Mouse (Mus musculus): Measurements from ENCODE around the gene Fam117b. TPM values are rescaled to one million over a fixed set of nuclear protein-coding genes. Genes with fewer than 3 reads are reported as not detected.

Fam117b gene
- polyA plus RNA-seq, 1 experiment from 2014 or later = 8.3 TPM

GRCm38 (mm10) chr1:59926021-59926672, 13.3 kb downstream of the Fam117b start:
- 0 out of 2 replicates have a peak, but pooled peaks have one; percentile 9 for ATAC-seq (ENCODE audit: low FRiP score, low TSS enrichment)
- no peaks in the 10 kb centered on the region for H3K9me3 ChIP-seq (ENCODE audit: low read length)
- 92% methylated on average over 3 of the region's 3 CpGs for WGBS
- 0 out of 2 replicates have a peak, but pooled peaks cover 2% of the 10 kb centered on the region for H3K4me1 ChIP-seq (ENCODE audit: insufficient read depth, low read length)
- no peaks in the 10 kb centered on the region for H3K36me3 ChIP-seq (ENCODE audit: insufficient read depth, low read length)
- no peak overlapping the region for H3K9ac ChIP-seq (replicated peaks; ENCODE audit: low read length)
- H3K4me3 ChIP-seq (ENCODE audit: low read length) = no peak overlapping the region
- no peaks in the 10 kb centered on the region for H3K27me3 ChIP-seq (ENCODE audit: insufficient read depth, low read length)
- H3K4me2 ChIP-seq (replicated peaks; ENCODE audit: low read depth, low read length) = no peak overlapping the region
- no peak overlapping the region for H3K27ac ChIP-seq (ENCODE audit: low read length)

- H3K27ac ChIP-seq (ENCODE audit: low read length) = no peak overlapping the region
- H3K36me3 ChIP-seq (ENCODE audit: insufficient read depth, low read length) = no peaks in the 10 kb centered on the region
- no peaks in the 10 kb centered on the region for H3K9me3 ChIP-seq (ENCODE audit: low read length)
- ATAC-seq (ENCODE audit: low FRiP score, low TSS enrichment) = no peak
- H3K4me2 ChIP-seq (replicated peaks; ENCODE audit: low read depth, low read length) = no peak overlapping the region
- WGBS = 83% methylated on average over 2 of the region's 2 CpGs
- no peak overlapping the region for H3K4me3 ChIP-seq (ENCODE audit: low read length)
- no peaks in the 10 kb centered on the region for H3K27me3 ChIP-seq (ENCODE audit: insufficient read depth, low read length)
- H3K9ac ChIP-seq (replicated peaks; ENCODE audit: low read length) = no peak overlapping the region
- 0 out of 2 replicates have a peak, but pooled peaks cover 2% of the 10 kb centered on the region for H3K4me1 ChIP-seq (ENCODE audit: insufficient read depth, low read length)
Measured at GRCm38 (mm10) chr1:59927131-59927680, 14.4 kb downstream of the Fam117b start.

- Histone ChIP-seq H3K27ac (ENCODE audit: low read length) (no peak overlapping the region), H3K4me2 (replicated peaks; ENCODE audit: low read depth, low read length) (no peak overlapping the region), H3K4me1 (ENCODE audit: insufficient read depth, low read length) (0 out of 2 replicates have a peak, but pooled peaks cover 2% of the 10 kb centered on the region), H3K4me3 (ENCODE audit: low read length) (no peak overlapping the region), H3K9me3 (ENCODE audit: low read length) (no peaks in the 10 kb centered on the region), H3K27me3 (ENCODE audit: insufficient read depth, low read length) (no peaks in the 10 kb centered on the region), H3K36me3 (ENCODE audit: insufficient read depth, low read length) (no peaks in the 10 kb centered on the region), H3K9ac (replicated peaks; ENCODE audit: low read length) (no peak overlapping the region)
- ATAC-seq (ENCODE audit: low FRiP score, low TSS enrichment) = no peak
Measured at GRCm38 (mm10) chr1:59930926-59931325, 18.1 kb downstream of the Fam117b start.

GRCm38 (mm10) chr1:59932991-59933390, 20.2 kb downstream of the Fam117b start:
- no peaks in the 10 kb centered on the region for H3K9me3 ChIP-seq (ENCODE audit: low read length)
- H3K27me3 ChIP-seq (ENCODE audit: insufficient read depth, low read length) = no peaks in the 10 kb centered on the region
- H3K9ac ChIP-seq (replicated peaks; ENCODE audit: low read length) = no peak overlapping the region
- H3K27ac ChIP-seq (ENCODE audit: low read length) = no peak overlapping the region
- no peak for ATAC-seq (ENCODE audit: low FRiP score, low TSS enrichment)
- 0 out of 2 replicates have a peak, but pooled peaks cover 2% of the 10 kb centered on the region for H3K4me1 ChIP-seq (ENCODE audit: insufficient read depth, low read length)
- H3K36me3 ChIP-seq (ENCODE audit: insufficient read depth, low read length) = no peaks in the 10 kb centered on the region
- H3K4me3 ChIP-seq (ENCODE audit: low read length) = no peak overlapping the region
- H3K4me2 ChIP-seq (replicated peaks; ENCODE audit: low read depth, low read length) = no peak overlapping the region
- 95% methylated on average over 2 of the region's 2 CpGs for WGBS

GRCm38 (mm10) chr1:59941063-59941462, 28.3 kb downstream of the Fam117b start:
- WGBS = 77% methylated on average over 1 of the region's 1 CpGs
- H3K9me3 ChIP-seq (ENCODE audit: low read length) = no peaks in the 10 kb centered on the region
- no peak for ATAC-seq (ENCODE audit: low FRiP score, low TSS enrichment)

GRCm38 (mm10) chr1:59942057-59942790, 29.4 kb downstream of the Fam117b start:
- H3K27ac ChIP-seq (ENCODE audit: low read length) = no peak overlapping the region
- H3K9me3 ChIP-seq (ENCODE audit: low read length) = no peaks in the 10 kb centered on the region
- ATAC-seq (ENCODE audit: low FRiP score, low TSS enrichment) = no peak
- H3K36me3 ChIP-seq (ENCODE audit: insufficient read depth, low read length) = no peaks in the 10 kb centered on the region
- WGBS = 58% methylated on average over 6 of the region's 6 CpGs
- no peak overlapping the region for H3K9ac ChIP-seq (replicated peaks; ENCODE audit: low read length)
- no peak overlapping the region for H3K4me3 ChIP-seq (ENCODE audit: low read length)
- H3K4me2 ChIP-seq (replicated peaks; ENCODE audit: low read depth, low read length) = no peak overlapping the region
- peaks cover 18% of the 10 kb centered on the region for H3K4me1 ChIP-seq (ENCODE audit: insufficient read depth, low read length)
- H3K27me3 ChIP-seq (ENCODE audit: insufficient read depth, low read length) = no peaks in the 10 kb centered on the region

More at GRCm38 (mm10) chr1:59941063-59941462, 28.3 kb downstream of the Fam117b start:
- H3K27me3 ChIP-seq (ENCODE audit: insufficient read depth, low read length) = no peaks in the 10 kb centered on the region
- H3K4me2 ChIP-seq (replicated peaks; ENCODE audit: low read depth, low read length) = no peak overlapping the region
- H3K27ac ChIP-seq (ENCODE audit: low read length) = no peak overlapping the region
- H3K4me1 ChIP-seq (ENCODE audit: insufficient read depth, low read length) = peaks cover 18% of the 10 kb centered on the region
- H3K4me3 ChIP-seq (ENCODE audit: low read length) = no peak overlapping the region
- H3K36me3 ChIP-seq (ENCODE audit: insufficient read depth, low read length) = no peaks in the 10 kb centered on the region
- H3K9ac ChIP-seq (replicated peaks; ENCODE audit: low read length) = no peak overlapping the region

- Histone ChIP-seq H3K4me2 (replicated peaks; ENCODE audit: low read depth, low read length) (no peak overlapping the region), H3K4me3 (ENCODE audit: low read length) (no peak overlapping the region), H3K27ac (ENCODE audit: low read length) (no peak overlapping the region), H3K9ac (replicated peaks; ENCODE audit: low read length) (no peak overlapping the region), H3K36me3 (ENCODE audit: insufficient read depth, low read length) (0 out of 2 replicates have a peak, but pooled peaks cover under 1% of the 10 kb centered on the region), H3K4me1 (ENCODE audit: insufficient read depth, low read length) (peaks cover 18% of the 10 kb centered on the region), H3K9me3 (ENCODE audit: low read length) (no peaks in the 10 kb centered on the region), H3K27me3 (ENCODE audit: insufficient read depth, low read length) (no peaks in the 10 kb centered on the region)
- 49% methylated on average over 5 of the region's 5 CpGs for WGBS
- no peak for ATAC-seq (ENCODE audit: low FRiP score, low TSS enrichment)
Measured at GRCm38 (mm10) chr1:59943825-59944224, 31.0 kb downstream of the Fam117b start.

GRCm38 (mm10) chr1:59945969-59946368, 33.2 kb downstream of the Fam117b start:
- Histone ChIP-seq H3K27me3 (ENCODE audit: insufficient read depth, low read length) (no peaks in the 10 kb centered on the region), H3K4me2 (replicated peaks; ENCODE audit: low read depth, low read length) (no peak overlapping the region), H3K4me3 (ENCODE audit: low read length) (no peak overlapping the region), H3K27ac (ENCODE audit: low read length) (no peak overlapping the region), H3K36me3 (ENCODE audit: insufficient read depth, low read length) (0 out of 2 replicates have a peak, but pooled peaks cover 9% of the 10 kb centered on the region), H3K4me1 (ENCODE audit: insufficient read depth, low read length) (peaks cover 18% of the 10 kb centered on the region), H3K9ac (replicated peaks; ENCODE audit: low read length) (no peak overlapping the region), H3K9me3 (ENCODE audit: low read length) (no peaks in the 10 kb centered on the region)
- ATAC-seq (ENCODE audit: low FRiP score, low TSS enrichment) = no peak
- 86% methylated on average over 1 of the region's 1 CpGs for WGBS

- no peak overlapping the region for H3K9ac ChIP-seq (replicated peaks; ENCODE audit: low read length)
- ATAC-seq (ENCODE audit: low FRiP score, low TSS enrichment) = no peak
- no peaks in the 10 kb centered on the region for H3K9me3 ChIP-seq (ENCODE audit: low read length)
- no peaks in the 10 kb centered on the region for H3K27me3 ChIP-seq (ENCODE audit: insufficient read depth, low read length)
- H3K4me2 ChIP-seq (replicated peaks; ENCODE audit: low read depth, low read length) = no peak overlapping the region
- H3K36me3 ChIP-seq (ENCODE audit: insufficient read depth, low read length) = 0 out of 2 replicates have a peak, but pooled peaks cover 11% of the 10 kb centered on the region
- 95% methylated on average over 4 of the region's 4 CpGs for WGBS
- no peak overlapping the region for H3K4me3 ChIP-seq (ENCODE audit: low read length)
- H3K4me1 ChIP-seq (ENCODE audit: insufficient read depth, low read length) = peaks cover 11% of the 10 kb centered on the region
- no peak overlapping the region for H3K27ac ChIP-seq (ENCODE audit: low read length)
Measured at GRCm38 (mm10) chr1:59947509-59947908, 34.7 kb downstream of the Fam117b start.

GRCm38 (mm10) chr1:59957206-59957605, 44.4 kb downstream of the Fam117b start:
- Histone ChIP-seq H3K4me1 (ENCODE audit: insufficient read depth, low read length) (no peaks in the 10 kb centered on the region), H3K9ac (replicated peaks; ENCODE audit: low read length) (no peak overlapping the region), H3K27ac (ENCODE audit: low read length) (no peak overlapping the region), H3K4me3 (ENCODE audit: low read length) (no peak overlapping the region), H3K4me2 (replicated peaks; ENCODE audit: low read depth, low read length) (no peak overlapping the region), H3K27me3 (ENCODE audit: insufficient read depth, low read length) (no peaks in the 10 kb centered on the region), H3K36me3 (ENCODE audit: insufficient read depth, low read length) (peaks cover 10% of the 10 kb centered on the region), H3K9me3 (ENCODE audit: low read length) (no peaks in the 10 kb centered on the region)
- ATAC-seq (ENCODE audit: low FRiP score, low TSS enrichment) = no peak
- 80% methylated on average over 3 of the region's 3 CpGs for WGBS
